Mouse (Mus musculus) c-Kit-negative CD71-positive TER-119-positive erythroid progenitor cells, embryonic 14.5 days (primary cell): ENCODE measurements around the gene Utrn.
A peak's percentile ranks its signal among the peaks of the same experiment; 100 is the strongest.

Source experiments
- DNase-seq: peaks from one replicate; pipeline ENCODE4 v3.0.0-alpha.2; 2013; ENCODE audit warnings: low read depth, low spot score

Gene Utrn

GRCm38 (mm10) chr10:12700576-12700975 lies 168.6 kb downstream of the Utrn start:
- DNase-seq = peak; percentile 5

GRCm38 (mm10) chr10:12697902-12698301 lies 171.3 kb downstream of the Utrn start:
- no peak for DNase-seq

- no peak for DNase-seq
These were observed 172.5 kb downstream of the Utrn start for GRCm38 (mm10) chr10:12696704-12697103.

DNA sequence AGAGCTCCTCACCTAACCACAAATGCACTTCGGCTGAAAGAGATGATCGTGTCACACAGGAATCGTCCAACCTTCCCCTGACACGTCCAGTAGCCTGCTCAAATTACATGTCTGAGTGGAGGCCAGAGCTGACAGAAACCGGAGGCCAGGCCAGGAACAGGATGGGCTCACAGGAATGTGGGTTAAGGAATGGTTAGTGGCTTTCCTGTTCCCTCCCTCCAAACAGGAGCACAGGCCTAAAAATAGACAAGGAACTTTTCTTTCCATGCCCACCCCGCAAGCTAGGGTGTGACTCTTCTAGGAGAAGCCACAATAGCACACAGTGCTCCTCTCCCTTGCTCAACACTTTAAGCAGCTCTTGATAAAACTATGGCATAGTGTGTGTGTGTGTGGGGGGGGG lies 174.4 kb downstream of the Utrn start:
- no peak for DNase-seq

- no peak for DNase-seq
These were observed 178.6 kb downstream of the Utrn start for GRCm38 (mm10) chr10:12690601-12691000.

DNA sequence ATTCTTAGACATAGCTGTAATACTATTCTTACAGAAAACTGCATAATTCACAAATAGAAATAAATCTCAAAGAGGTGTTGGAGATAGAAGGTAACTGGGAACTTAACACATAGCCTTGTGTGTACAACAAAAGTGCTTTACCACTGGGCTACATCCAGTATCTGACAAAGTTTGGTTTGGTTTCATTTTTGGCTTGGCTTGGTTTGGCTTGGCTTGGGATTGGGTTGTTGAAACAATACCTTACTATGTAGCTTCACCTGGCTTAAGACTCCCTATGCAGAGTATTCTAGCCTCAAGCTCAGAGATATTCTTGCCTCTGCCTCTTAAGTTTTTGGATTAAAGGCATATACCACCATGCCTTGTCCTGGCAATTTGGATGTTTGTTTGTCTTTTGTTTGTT lies 183.5 kb downstream of the Utrn start:
- DNase-seq = no peak

GRCm38 (mm10) chr10:12684018-12684417 lies 185.1 kb downstream of the Utrn start:
- no peak for DNase-seq

DNA sequence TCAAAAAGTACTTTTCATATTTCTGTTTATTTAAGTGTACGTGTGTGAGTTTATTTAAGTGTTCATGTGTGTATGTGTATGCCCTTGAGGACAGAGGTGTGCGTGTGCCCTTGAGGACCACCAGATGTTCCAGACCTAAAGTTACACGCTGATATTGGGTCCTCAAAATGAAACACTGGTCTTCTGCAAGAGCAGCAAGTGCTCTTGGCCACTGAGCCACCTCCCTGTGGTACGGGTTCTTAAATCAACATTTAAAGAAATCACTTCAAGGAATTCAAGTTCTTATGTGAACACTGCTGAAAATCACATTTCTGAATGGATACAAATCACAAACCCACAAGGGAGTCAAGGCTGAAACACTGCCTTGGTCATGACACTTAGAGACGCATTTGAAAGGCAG lies 195.9 kb downstream of the Utrn start:
- no peak for DNase-seq

GRCm38 (mm10) chr10:12671608-12672007 lies 197.6 kb downstream of the Utrn start:
- no peak for DNase-seq

- DNase-seq = no peak
These were observed 207.1 kb downstream of the Utrn start for GRCm38 (mm10) chr10:12662035-12662434.

DNA sequence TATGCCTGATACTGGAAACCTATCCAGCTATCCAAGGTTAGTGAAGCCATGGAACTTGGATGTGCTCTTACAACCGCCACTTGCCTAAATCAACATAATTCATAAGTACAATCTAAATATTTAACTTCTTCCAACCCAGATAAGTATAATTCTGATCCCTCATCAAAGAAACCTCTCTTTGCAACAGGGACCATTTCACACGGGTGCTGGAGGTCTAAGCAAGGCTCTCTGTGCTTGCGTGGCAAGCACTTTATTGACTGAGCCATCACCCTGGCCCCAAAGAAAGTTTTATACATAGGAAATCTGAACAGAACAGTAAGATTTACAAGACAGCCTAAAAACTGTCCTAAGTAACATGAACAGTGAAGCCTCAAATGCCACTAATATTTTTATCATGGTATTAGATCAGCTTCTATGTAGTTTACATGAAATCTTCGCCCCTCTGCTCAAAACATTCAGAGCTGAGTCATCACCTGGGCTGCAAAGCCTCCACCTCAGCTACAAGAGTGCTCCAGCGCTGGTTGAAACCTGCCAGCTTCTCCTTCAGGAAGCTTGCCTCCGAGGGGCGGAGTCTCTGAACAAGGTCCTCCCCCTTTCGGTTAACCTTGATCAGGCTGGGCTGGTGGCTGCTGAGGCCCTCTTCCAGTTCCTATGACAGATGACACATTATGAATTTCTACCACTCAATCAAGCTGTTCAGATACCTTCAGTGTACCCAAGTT lies 211.0 kb downstream of the Utrn start:
- DNase-seq = no peak

GRCm38 (mm10) chr10:12652988-12653387 lies 216.2 kb downstream of the Utrn start:
- no peak for DNase-seq

DNA sequence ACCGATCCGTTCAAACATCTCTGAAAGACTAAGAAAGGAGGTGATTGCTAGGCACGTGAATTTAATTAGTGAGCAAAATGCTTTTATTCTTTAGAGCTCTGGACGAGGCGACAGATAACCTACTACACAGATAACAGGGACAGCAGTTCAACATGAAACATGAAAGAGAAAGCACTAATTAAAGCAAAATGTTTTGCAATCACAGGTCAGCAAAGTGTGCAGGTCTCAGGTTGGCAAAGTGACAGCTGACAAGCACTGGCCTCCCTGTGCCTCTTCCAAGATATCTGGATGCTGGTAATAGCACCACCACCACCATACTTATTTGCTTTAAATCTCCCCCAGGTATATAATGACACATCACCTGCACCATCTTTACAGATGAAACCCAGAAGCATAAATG lies 223.0 kb downstream of the Utrn start:
- DNase-seq = no peak

GRCm38 (mm10) chr10:12643336-12643735 lies 225.8 kb downstream of the Utrn start:
- no peak for DNase-seq

DNA sequence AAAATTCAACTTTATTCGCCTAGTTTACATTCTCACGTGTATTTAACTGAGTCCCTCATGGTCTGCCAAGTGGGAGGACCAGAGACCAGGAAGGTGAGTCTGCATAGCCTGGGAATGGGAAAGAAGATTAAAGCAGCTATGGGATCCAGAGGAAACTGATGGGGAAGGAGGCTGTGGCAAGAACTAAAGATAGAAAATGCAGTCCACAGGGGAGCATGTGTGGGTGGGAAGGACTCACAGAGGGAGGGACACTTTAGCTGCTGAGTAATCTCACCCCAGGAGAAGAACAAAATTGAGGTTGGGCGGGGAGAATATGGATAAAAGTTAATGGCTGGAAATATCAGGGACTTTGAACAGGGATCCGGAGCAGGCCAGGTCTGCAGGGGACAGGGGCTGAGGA lies 229.5 kb downstream of the Utrn start:
- DNase-seq = no peak

GRCm38 (mm10) chr10:12633965-12634364 lies 235.2 kb downstream of the Utrn start:
- no peak for DNase-seq

GRCm38 (mm10) chr10:12630933-12631332 lies 238.2 kb downstream of the Utrn start:
- no peak for DNase-seq

- no peak for DNase-seq
These were observed 250.8 kb downstream of the Utrn start for GRCm38 (mm10) chr10:12618397-12618796.

DNA sequence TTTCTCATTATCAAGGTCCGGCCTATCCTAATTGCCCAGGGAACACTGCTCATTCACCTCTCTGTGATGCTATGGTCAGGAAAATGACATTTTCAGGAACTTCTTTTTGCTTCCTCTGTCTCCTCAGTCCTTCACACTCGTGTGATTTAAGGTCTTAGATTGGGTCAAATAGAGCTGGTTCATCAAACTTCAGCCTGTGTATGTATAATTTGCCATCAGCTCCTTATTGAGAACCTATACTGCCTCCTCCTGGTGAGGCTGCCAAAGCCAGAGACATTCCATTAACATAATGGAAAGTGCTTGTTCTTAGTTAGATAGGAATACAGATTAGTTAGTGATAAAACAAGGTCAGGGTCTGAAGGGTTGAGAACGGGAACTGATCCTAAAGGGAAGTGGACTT lies 253.4 kb downstream of the Utrn start:
- no peak for DNase-seq

DNA sequence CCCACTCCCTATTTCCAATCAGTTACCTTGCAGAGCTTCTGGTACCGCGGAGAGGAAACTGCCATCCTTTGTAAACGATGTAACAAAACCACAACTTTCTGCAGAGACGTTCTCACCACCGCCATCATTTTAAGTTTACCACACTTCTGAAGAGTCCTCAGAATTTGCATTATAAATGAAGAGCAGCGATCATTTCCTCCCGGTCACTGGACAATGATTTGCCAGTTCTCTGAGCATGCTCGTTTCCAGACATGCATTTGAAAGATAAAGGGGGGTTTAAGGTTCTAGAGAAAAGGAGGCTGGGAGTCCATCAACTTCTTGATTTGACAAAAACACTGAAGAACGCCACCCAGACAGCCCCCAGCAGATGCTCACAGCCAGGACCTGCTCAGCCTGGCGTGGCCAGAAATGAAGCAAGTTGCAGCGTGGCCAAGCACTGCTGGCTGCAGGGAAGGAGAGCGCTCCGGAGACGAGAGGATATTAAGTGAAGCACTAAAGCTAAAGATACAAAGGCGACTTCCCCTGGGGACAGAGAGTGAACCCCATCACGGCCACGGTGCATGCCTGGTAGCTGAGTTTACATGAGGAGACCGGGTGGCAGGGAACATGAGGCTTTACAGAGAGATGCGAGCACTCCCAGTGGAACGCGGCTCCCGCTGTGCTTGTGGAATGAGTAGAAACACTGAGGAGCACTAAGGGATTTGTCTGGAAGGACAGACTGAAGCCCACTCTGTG lies 254.5 kb downstream of the Utrn start:
- DNase-seq = no peak

DNA sequence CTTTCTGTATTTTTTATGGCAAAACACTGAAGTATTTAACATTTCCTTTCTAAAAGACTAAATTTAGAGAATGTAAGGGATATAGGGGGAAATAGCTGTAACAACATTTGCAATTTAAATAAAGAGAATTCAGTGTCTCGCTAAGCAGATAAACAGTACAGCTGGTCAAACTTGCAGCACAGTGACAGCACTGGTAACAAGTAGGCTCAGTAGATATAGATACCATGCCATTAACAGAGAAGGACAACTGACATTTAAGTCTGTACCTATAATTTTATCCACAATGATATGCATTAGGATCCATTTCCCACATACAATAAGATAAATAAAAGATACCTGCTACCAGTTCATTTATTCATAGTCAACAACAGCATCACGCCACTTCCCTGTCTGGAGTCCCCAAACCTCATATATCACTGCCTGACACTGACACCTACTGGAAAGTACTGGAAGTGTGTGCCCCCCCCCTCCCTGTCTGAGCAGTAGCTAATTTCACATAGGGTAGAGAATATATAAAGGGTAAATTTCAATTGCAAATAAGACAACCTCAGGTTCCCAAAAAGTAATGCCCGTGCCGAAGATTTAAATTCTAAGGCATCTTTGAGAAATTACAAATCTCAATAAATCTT lies 256.8 kb downstream of the Utrn start:
- no peak for DNase-seq

DNA sequence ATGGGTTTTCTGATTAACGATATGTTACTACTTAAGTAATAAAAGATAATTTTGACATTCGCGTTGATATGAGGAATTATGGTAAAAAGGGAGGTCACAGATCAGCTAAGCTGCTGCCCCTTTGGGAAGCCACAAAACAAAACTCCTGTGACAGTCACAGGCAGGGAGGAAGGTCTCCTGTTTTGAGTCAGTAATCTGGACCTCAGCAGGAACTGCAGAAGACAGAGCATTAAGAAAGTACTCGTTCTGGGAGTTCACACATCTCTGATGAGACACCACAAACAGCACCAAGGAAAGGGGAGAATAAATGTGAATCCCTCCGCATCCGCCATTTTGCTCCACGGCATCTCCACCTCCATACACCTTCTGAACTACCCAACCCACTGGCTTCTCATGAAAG lies 259.3 kb downstream of the Utrn start:
- DNase-seq = no peak

- no peak for DNase-seq
These were observed 260.5 kb downstream of the Utrn start for GRCm38 (mm10) chr10:12608634-12609033.
